In the genomic region with DNA sequence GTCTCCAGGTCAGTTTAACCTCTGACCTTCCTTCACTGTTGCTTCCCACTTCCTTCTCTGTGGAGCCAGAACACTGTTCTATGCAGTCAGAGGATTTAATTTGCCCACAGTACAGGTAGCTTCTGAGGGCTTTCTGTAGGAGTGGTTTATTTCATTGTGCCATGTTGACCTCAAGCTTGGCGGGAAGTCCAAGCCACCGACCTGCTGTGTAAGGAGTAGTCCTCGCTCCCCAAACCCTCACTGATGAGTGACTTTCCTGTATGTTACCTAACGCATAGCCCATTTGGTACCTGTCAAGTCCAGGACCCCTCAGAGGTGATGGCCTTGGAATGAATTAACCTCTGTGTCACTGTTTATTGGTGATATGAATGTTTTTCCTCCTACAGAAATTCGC, we compare ENCODE assay signal across 8 mouse cellular contexts. TPM values are rescaled to one million over a fixed set of nuclear protein-coding genes. Genes with fewer than 3 reads are reported as not detected.
DNase-seq lines count a peak whose midpoint lies in the region; ATAC-seq and TF ChIP-seq lines count a peak whose summit lies in the region.

No protein-coding gene starts in this region.

- peak overlapping the region; percentile 88; the same call in 1 of the 2 replicates for H3K9ac ChIP-seq in forebrain, embryonic 14.5 days (ENCODE audit: low read length)
- peak overlapping the region; percentile 90 for H3K9ac ChIP-seq in liver, embryonic 13.5 days

- H3K9me3 ChIP-seq in forebrain, embryonic 14.5 days (replicated peaks; ENCODE audit: control insufficient read depth, low read length): no peaks in the 10 kb centered on the region
- H3K9me3 ChIP-seq in liver, embryonic 13.5 days (replicated peaks): no peaks in the 10 kb centered on the region

- H3K27ac ChIP-seq in gastrocnemius, adult 2 months: peak overlapping the region; percentile 100
- H3K27ac ChIP-seq in forebrain, embryonic 14.5 days (ENCODE audit: low read depth, low read length): no peak overlapping the region
- H3K27ac ChIP-seq in liver, embryonic 13.5 days: peak overlapping the region; percentile 87

- peak overlapping the region; percentile 91 for H3K4me2 ChIP-seq in forebrain, embryonic 14.5 days (ENCODE audit: low read length)
- peak overlapping the region; percentile 98 for H3K4me2 ChIP-seq in liver, embryonic 13.5 days

- peaks cover 59% of the 10 kb centered on the region for H3K79me3 ChIP-seq in C2C12 (ENCODE audit: low read depth)

- TF ChIP-seq CTCF in gastrocnemius, adult 2 months (IDR thresholded peaks at IDR 0.05): no peak
- no peak for TF ChIP-seq CTCF in C2C12 (IDR thresholded peaks at IDR 0.05; ENCODE audit: control insufficient read depth, insufficient read depth, insufficient read length)

- no peak for DNase-seq in gastrocnemius, adult 2 months
- no peak for DNase-seq in gastrocnemius, postnatal 25 days
- DNase-seq in forebrain, embryonic 14.5 days (ENCODE audit: low spot score): no peak
- DNase-seq in liver, embryonic 13.5 days: no peak
- no peak for DNase-seq in ovary, adult 18-20 months (ENCODE audit: low spot score)
- DNase-seq in Muller cell, postnatal 12 days (ENCODE audit: inconsistent ontology term): no peak
- DNase-seq in retina, postnatal 1 day: no peak

- 21% methylated on average over 5 of the region's 5 CpGs for WGBS in forebrain, embryonic 14.5 days
- 34% methylated on average over 5 of the region's 5 CpGs for WGBS in liver, embryonic 13.5 days (ENCODE audit: insufficient replicate concordance)

- H3K4me3 ChIP-seq in gastrocnemius, adult 2 months: peak overlapping the region; percentile 74
- peak overlapping the region; percentile 97 for H3K4me3 ChIP-seq in C2C12 (ENCODE audit: insufficient read depth, poor library complexity, severe bottlenecking)
- H3K4me3 ChIP-seq in forebrain, embryonic 14.5 days (ENCODE audit: low read depth, low read length): peak overlapping the region; percentile 85
- H3K4me3 ChIP-seq in liver, embryonic 13.5 days (replicated peaks): peak overlapping the region; percentile 90

- no peaks in the 10 kb centered on the region for H3K27me3 ChIP-seq in C2C12 (ENCODE audit: control insufficient read depth, insufficient read depth, insufficient read length)
- H3K27me3 ChIP-seq in forebrain, embryonic 14.5 days (replicated peaks; ENCODE audit: control insufficient read depth, insufficient read depth, low read length): no peaks in the 10 kb centered on the region
- H3K27me3 ChIP-seq in liver, embryonic 13.5 days: no peaks in the 10 kb centered on the region

- peaks cover 76% of the 10 kb centered on the region for H3K79me2 ChIP-seq in C2C12 (ENCODE audit: control insufficient read depth, insufficient read depth)

- no peak for ATAC-seq in forebrain, embryonic 14.5 days
- no peak for ATAC-seq in liver, embryonic 13.5 days (ENCODE audit: low read depth)

- H3ac ChIP-seq in C2C12 (ENCODE audit: control insufficient read depth, insufficient read length, low read depth): peak overlapping the region; percentile 76

- intact Hi-C loops in gastrocnemius, adult 2 months (cut with DNase I): loop anchor here (10.0 kb wide), 1 partner anchor 234 kb away; the partner anchor contains the start of gene H6pd

- H3K36me3 ChIP-seq in C2C12 (ENCODE audit: control insufficient read depth, insufficient read depth): peaks cover 58% of the 10 kb centered on the region
- H3K36me3 ChIP-seq in forebrain, embryonic 14.5 days (ENCODE audit: control insufficient read depth, insufficient read depth, low read length): peaks cover 40% of the 10 kb centered on the region
- H3K36me3 ChIP-seq in liver, embryonic 13.5 days: peaks cover 50% of the 10 kb centered on the region

- H3K4me1 ChIP-seq in forebrain, embryonic 14.5 days (ENCODE audit: control insufficient read depth, insufficient read depth, low read length): peaks cover 19% of the 10 kb centered on the region
- H3K4me1 ChIP-seq in liver, embryonic 13.5 days (replicated peaks): peaks cover 79% of the 10 kb centered on the region

TF ChIP-seq in C2C12, 6 proteins besides CTCF, POLR2A, EP300 and RAD21:
- TF ChIP-seq USF1 (IDR thresholded peaks at IDR 0.05; ENCODE audit: low read depth) (no peak), FOSL1 (IDR thresholded peaks at IDR 0.05; ENCODE audit: insufficient read depth, low read length, poor library complexity, severe bottlenecking) (no peak), MAX (IDR thresholded peaks at IDR 0.05) (no peak), MYOG (IDR thresholded peaks at IDR 0.05; ENCODE audit: control insufficient read depth, extremely low read depth, insufficient read length) (no peak), CEBPB (IDR thresholded peaks at IDR 0.05; ENCODE audit: low read depth) (no peak), MYOD1 (IDR thresholded peaks at IDR 0.05; ENCODE audit: control insufficient read depth, insufficient read length, low read depth) (no peak)

RNA-seq across cellular contexts. Expression of gene Eno1, which starts 2.6 kb away (rescaled TPM):
- 10 to 100 TPM; 68.1 to 92.0 TPM for total RNA-seq in gastrocnemius, adult 2 months (2021)
- total RNA-seq in gastrocnemius, postnatal 25 days (2021): 100 to 1,000 TPM; 112 to 141 TPM
- polyA plus RNA-seq in C2C12 (2012; fragmentation: generic; extraction: Trizol): 1,471 TPM
- 958 and 988 TPM in 2 replicates for polyA plus RNA-seq in forebrain, embryonic 14.5 days (2014; fragmentation: Nextera tagmentation; extraction: Ambion mirVana)
- 783 and 784 TPM in 2 replicates for polyA plus RNA-seq in liver, embryonic 13.5 days (2015; fragmentation: Nextera tagmentation; extraction: Ambion mirVana)

RNA-seq across cellular contexts. Expression of gene Car6, which starts 38.0 kb away (rescaled TPM):
- total RNA-seq in gastrocnemius, adult 2 months (2021): not detected
- not detected for total RNA-seq in gastrocnemius, postnatal 25 days (2021)
- polyA plus RNA-seq in C2C12 (2012; fragmentation: generic; extraction: Trizol): 0.19 TPM
- polyA plus RNA-seq in forebrain, embryonic 14.5 days (2014; fragmentation: Nextera tagmentation; extraction: Ambion mirVana): not detected in 2 replicates
- not detected in 2 replicates for polyA plus RNA-seq in liver, embryonic 13.5 days (2015; fragmentation: Nextera tagmentation; extraction: Ambion mirVana)

RNA-seq across cellular contexts. Expression of gene Rere, which starts 42.4 kb away (rescaled TPM):
- 10 to 100 TPM; 71.3 to 95.7 TPM for total RNA-seq in gastrocnemius, adult 2 months (2021)
- 10 to 100 TPM; 51.0 to 56.4 TPM for total RNA-seq in gastrocnemius, postnatal 25 days (2021)
- 27.1 TPM for polyA plus RNA-seq in C2C12 (2012; fragmentation: generic; extraction: Trizol)
- 21.2 and 25.1 TPM in 2 replicates for polyA plus RNA-seq in forebrain, embryonic 14.5 days (2014; fragmentation: Nextera tagmentation; extraction: Ambion mirVana)
- polyA plus RNA-seq in liver, embryonic 13.5 days (2015; fragmentation: Nextera tagmentation; extraction: Ambion mirVana): 5.9 and 7.5 TPM in 2 replicates
